Mouse (Mus musculus): Measurements from ENCODE around the gene Cnksr2.

- TF ChIP-seq MAX (IDR thresholded peaks at IDR 0.05) (no peak), CTCF (IDR thresholded peaks at IDR 0.05; ENCODE audit: control insufficient read depth, insufficient read depth, insufficient read length) (no peak), USF1 (IDR thresholded peaks at IDR 0.05; ENCODE audit: low read depth) (no peak), FOSL1 (IDR thresholded peaks at IDR 0.05; ENCODE audit: insufficient read depth, low read length, poor library complexity, severe bottlenecking) (no peak)
These were observed 233.4 kb downstream of the Cnksr2 start for GRCm38 (mm10) chrX:157809721-157810120.

Data from C2C12 (cell line).